Mouse (Mus musculus) heart, embryonic 16.5 days (tissue): ENCODE results near the gene Fam69a. TPM values are rescaled to one million over a fixed set of nuclear protein-coding genes. Genes with fewer than 3 reads are reported as not detected.
"Not testable (repeated sequence)": the region's sequence is repeated elsewhere in the genome, so short reads cannot be mapped to it uniquely, and the experiment has no call there.

Experiments used
- ATAC-seq: fragments of 200-750 bp; cut with Nextera tagmentation; replicated peaks from 2 replicates; pipeline ENCODE4 v1.8.0; 2017; ENCODE audit warnings: moderate number of reproducible peaks; ENCODE audit not compliant: insufficient read depth, low FRiP score; ENCODE audit errors: extremely low read depth
- H3K27ac ChIP-seq: fragments of 300-500 bp; sonication (generic); 2 replicates; pipeline ENCODE4 v1.5.1; 2014; ENCODE audit warnings: mild to moderate bottlenecking, low read length, control low read depth, moderate library complexity
- H3K27me3 ChIP-seq: fragments of 300-500 bp; sonication (generic); 2 replicates; pipeline ENCODE4 v1.6.1; 2014; ENCODE audit warnings: low read length, mixed read lengths; ENCODE audit not compliant: control insufficient read depth, insufficient read depth
- H3K36me3 ChIP-seq: fragments of 300-500 bp; sonication (generic); 2 replicates; pipeline ENCODE4 v1.6.1; 2014; ENCODE audit not compliant: control insufficient read depth, insufficient read depth
- H3K4me1 ChIP-seq: fragments of 300-500 bp; sonication (generic); 2 replicates; pipeline ENCODE4 v1.6.1; 2014; ENCODE audit warnings: low read length, mixed read lengths; ENCODE audit not compliant: control insufficient read depth, insufficient read depth
- H3K4me2 ChIP-seq: fragments of 300-500 bp; sonication (generic); 2 replicates; pipeline ENCODE4 v1.6.1; 2014; ENCODE audit warnings: low read depth, mild to moderate bottlenecking, control low read depth, low read length
- H3K4me3 ChIP-seq: fragments of 300-500 bp; sonication (generic); 2 replicates; pipeline ENCODE4 v1.5.1; 2014; ENCODE audit warnings: mild to moderate bottlenecking, control low read depth, low read length
- H3K9ac ChIP-seq: fragments of 300-500 bp; sonication (generic); 2 replicates; pipeline ENCODE4 v1.6.1; 2014; ENCODE audit warnings: low read length, control low read depth
- H3K9me3 ChIP-seq: fragments of 300-500 bp; sonication (generic); replicated peaks from 2 replicates; pipeline ENCODE4 v1.6.1; 2016; ENCODE audit warnings: low read length; ENCODE audit not compliant: control insufficient read depth
- WGBS: fragments of 180-500 bp; shearing (Covaris S2); extraction: QIAGEN DNeasy Blood & Tissue Kit; methylation state at CpG from one replicate; pipeline ENCODE4 v1.1.7; 2014; 5-methylcytosine and 5-hydroxymethylcytosine counted together
- polyA plus RNA-seq: library from polyadenylated mRNA; unstranded; fragments of >200 nt; fragmentation: Nextera tagmentation; extraction: Ambion mirVana; gene quantifications from 2 replicates; pipeline ENCODE4 v1.2.1, GENCODE M21; 2015

The Fam69a gene
- polyA plus RNA-seq, 1 experiment from 2014 or later, result 23.1 TPM

GRCm38 (mm10) chr5:107942941-107943340, 43.9 kb downstream of the Fam69a start:
- Histone ChIP-seq H3K27me3 (no peaks in the 10 kb centered on the region), H3K27ac (no peak overlapping the region), H3K36me3 (no peaks in the 10 kb centered on the region), H3K4me3 (no peak overlapping the region), H3K9me3 (no peaks in the 10 kb centered on the region), H3K4me1 (peaks cover 21% of the 10 kb centered on the region), H3K4me2 (no peak overlapping the region), H3K9ac (no peak overlapping the region)
- WGBS, result 77% methylated on average over 1 of the region's 1 CpGs
- ATAC-seq, result no peak

- Histone ChIP-seq H3K4me1 (peaks cover 8% of the 10 kb centered on the region), H3K27ac (no peak overlapping the region), H3K4me3 (no peak overlapping the region), H3K9me3 (no peaks in the 10 kb centered on the region), H3K27me3 (no peaks in the 10 kb centered on the region), H3K9ac (no peak overlapping the region), H3K36me3 (no peaks in the 10 kb centered on the region), H3K4me2 (no peak overlapping the region)
- 34% methylated on average over 6 of the region's 6 CpGs for WGBS
- ATAC-seq, result no peak
Observed at GRCm38 (mm10) chr5:107941222-107941621, 45.7 kb downstream of the Fam69a start.

- Histone ChIP-seq H3K9ac (no peak overlapping the region), H3K9me3 (no peaks in the 10 kb centered on the region), H3K36me3 (no peaks in the 10 kb centered on the region), H3K4me3 (no peak overlapping the region), H3K27ac (no peak overlapping the region), H3K4me1 (peaks cover 8% of the 10 kb centered on the region), H3K27me3 (no peaks in the 10 kb centered on the region), H3K4me2 (no peak overlapping the region)
- ATAC-seq, result no peak
- 65% methylated on average over 3 of the region's 3 CpGs for WGBS
Observed at GRCm38 (mm10) chr5:107939701-107940100, 47.2 kb downstream of the Fam69a start.

- H3K27ac ChIP-seq, result no peak overlapping the region
- no peaks in the 10 kb centered on the region for H3K36me3 ChIP-seq
- H3K4me1 ChIP-seq, result peaks cover 8% of the 10 kb centered on the region
- no peak overlapping the region for H3K9ac ChIP-seq
- WGBS, result 95% methylated on average over 2 of the region's 2 CpGs
- no peak for ATAC-seq
- H3K4me2 ChIP-seq, result no peak overlapping the region
- no peaks in the 10 kb centered on the region for H3K27me3 ChIP-seq
- no peak overlapping the region for H3K4me3 ChIP-seq
- no peaks in the 10 kb centered on the region for H3K9me3 ChIP-seq
Observed at GRCm38 (mm10) chr5:107938886-107939285, 48.0 kb downstream of the Fam69a start.

- H3K4me3 ChIP-seq, H3K9ac ChIP-seq, H3K4me1 ChIP-seq, ATAC-seq, H3K27ac ChIP-seq, H3K9me3 ChIP-seq, H3K4me2 ChIP-seq, H3K27me3 ChIP-seq, H3K36me3 ChIP-seq: not testable (repeated sequence)
- WGBS, result 82% methylated on average over 1 of the region's 1 CpGs
Observed at GRCm38 (mm10) chr5:107938483-107938882, 48.4 kb downstream of the Fam69a start.

GRCm38 (mm10) chr5:107936625-107937389, 50.1 kb downstream of the Fam69a start:
- Histone ChIP-seq H3K4me1 (peaks cover 7% of the 10 kb centered on the region), H3K9ac (no peak overlapping the region), H3K27ac (no peak overlapping the region), H3K27me3 (no peaks in the 10 kb centered on the region), H3K4me2 (no peak overlapping the region), H3K4me3 (no peak overlapping the region), H3K36me3 (no peaks in the 10 kb centered on the region), H3K9me3 (no peaks in the 10 kb centered on the region)
- WGBS, result 89% methylated on average over 10 of the region's 10 CpGs
- ATAC-seq, result no peak

GRCm38 (mm10) chr5:107934770-107935543, 51.9 kb downstream of the Fam69a start:
- no peak for ATAC-seq
- no peak overlapping the region for H3K4me2 ChIP-seq
- no peak overlapping the region for H3K9ac ChIP-seq
- H3K4me1 ChIP-seq, result peaks cover 2% of the 10 kb centered on the region; the same call in 1 of the 2 replicates
- no peaks in the 10 kb centered on the region for H3K9me3 ChIP-seq
- no peaks in the 10 kb centered on the region for H3K27me3 ChIP-seq
- no peak overlapping the region for H3K27ac ChIP-seq
- WGBS, result 86% methylated on average over 10 of the region's 10 CpGs
- no peak overlapping the region for H3K4me3 ChIP-seq
- no peaks in the 10 kb centered on the region for H3K36me3 ChIP-seq

- no peaks in the 10 kb centered on the region for H3K27me3 ChIP-seq
- H3K4me1 ChIP-seq, result no peaks in the 10 kb centered on the region
- no peaks in the 10 kb centered on the region for H3K36me3 ChIP-seq
- 73% methylated on average over 4 of the region's 4 CpGs for WGBS
- H3K4me2 ChIP-seq, result no peak overlapping the region
- H3K4me3 ChIP-seq, result no peak overlapping the region
- no peak overlapping the region for H3K9ac ChIP-seq
- no peak for ATAC-seq
- no peak overlapping the region for H3K27ac ChIP-seq
- no peaks in the 10 kb centered on the region for H3K9me3 ChIP-seq
Observed at GRCm38 (mm10) chr5:107933202-107933974, 53.5 kb downstream of the Fam69a start.
